Comparison of ENCODE assay signal across 8 mouse cellular contexts in the genomic region with DNA sequence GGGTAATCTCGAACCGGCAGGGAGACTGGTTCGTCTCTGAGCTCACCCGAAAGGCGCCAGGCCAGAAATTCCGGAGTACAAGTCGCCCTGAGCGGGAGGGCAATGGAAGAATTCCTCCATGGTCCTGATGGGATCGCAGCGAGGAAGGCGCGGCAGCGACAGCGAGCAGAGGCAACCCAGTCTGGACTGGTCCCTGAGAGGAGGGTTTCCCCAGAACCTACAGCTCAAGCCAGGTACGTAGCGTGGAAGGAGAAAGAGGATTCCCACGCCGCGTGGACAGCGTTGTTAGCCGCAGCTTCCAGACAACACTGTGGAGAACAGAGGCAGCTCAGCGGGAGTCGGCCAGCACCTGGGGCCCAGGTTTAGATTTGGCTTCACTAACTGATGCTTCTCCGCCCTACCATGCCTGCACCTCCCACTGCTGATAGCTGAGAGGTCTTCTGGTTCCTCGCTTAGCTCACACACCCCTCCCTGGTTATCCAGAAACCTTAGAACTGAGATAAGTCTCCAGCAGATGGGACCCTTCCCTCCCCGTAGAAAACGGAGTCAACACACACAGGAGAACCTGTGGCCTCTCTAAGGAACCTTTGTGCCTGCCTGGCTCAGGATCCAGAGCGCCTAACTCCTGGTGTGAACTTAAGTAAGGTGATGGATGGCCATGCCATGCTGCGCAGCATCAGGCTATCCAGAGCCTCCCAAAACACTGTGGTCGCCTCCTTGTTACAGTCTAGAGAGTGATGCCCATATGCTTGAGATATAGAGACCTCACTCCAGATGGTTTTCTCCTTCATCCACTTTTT. TPM values are rescaled to one million over a fixed set of nuclear protein-coding genes. Genes with fewer than 3 reads are reported as not detected.
DNase-seq lines count a peak whose midpoint lies in the region; ATAC-seq and TF ChIP-seq lines count a peak whose summit lies in the region.

No protein-coding gene starts in this region.

- peak overlapping the region; percentile 98 for H3K4me2 ChIP-seq in heart, embryonic 15.5 days
- H3K4me2 ChIP-seq in neural tube, embryonic 12.5 days (replicated peaks), result peak overlapping the region; percentile 89

- H3K27me3 ChIP-seq in kidney, adult 2 months (replicated peaks; ENCODE audit: control insufficient read depth, insufficient read depth, low read length), result no peaks in the 10 kb centered on the region; the same call in 1 of the 2 replicates
- peaks cover 28% of the 10 kb centered on the region for H3K27me3 ChIP-seq in heart, embryonic 15.5 days
- no peaks in the 10 kb centered on the region; the same call in 1 of the 2 replicates for H3K27me3 ChIP-seq in neural tube, embryonic 12.5 days (replicated peaks)

- ATAC-seq in heart, embryonic 15.5 days (replicated peaks; ENCODE audit: insufficient number of reproducible peaks, insufficient read depth, low FRiP score, low read depth), result 0 out of 2 replicates have a peak, but pooled peaks have one; percentile 43
- peak; percentile 63 for ATAC-seq in neural tube, embryonic 12.5 days (ENCODE audit: low FRiP score, low read depth)
- no peak for ATAC-seq in activated CD4-positive, CD25-positive, alpha-beta regulatory T cell, adult 4 months

- H3K9ac ChIP-seq in heart, embryonic 15.5 days, result peak overlapping the region; percentile 25; the same call in 1 of the 2 replicates
- peak overlapping the region; percentile 67 for H3K9ac ChIP-seq in neural tube, embryonic 12.5 days

- no peaks in the 10 kb centered on the region for H3K9me3 ChIP-seq in heart, embryonic 15.5 days (replicated peaks)
- H3K9me3 ChIP-seq in neural tube, embryonic 12.5 days, result no peaks in the 10 kb centered on the region

- no peak overlapping the region for H3K27ac ChIP-seq in kidney, adult 2 months (ENCODE audit: insufficient read depth, low read depth, low read length)
- no peak overlapping the region for H3K27ac ChIP-seq in heart, embryonic 15.5 days
- H3K27ac ChIP-seq in neural tube, embryonic 12.5 days, result no peak overlapping the region

- H3K4me1 ChIP-seq in kidney, adult 2 months (ENCODE audit: control insufficient read depth, insufficient read depth, low read length), result no peaks in the 10 kb centered on the region
- peaks cover 14% of the 10 kb centered on the region for H3K4me1 ChIP-seq in heart, embryonic 15.5 days (replicated peaks)
- peaks cover 7% of the 10 kb centered on the region for H3K4me1 ChIP-seq in neural tube, embryonic 12.5 days

- DNase-seq in kidney, adult 2 months, result no peak
- no peak for DNase-seq in kidney, adult 11 months
- DNase-seq in cerebellum, postnatal 10 days, result peak; percentile 64 to 68
- peak; percentile 12 to 17 for DNase-seq in left cerebral cortex, postnatal 14 days (ENCODE audit: low spot score in 2 of 2)
- no peak for DNase-seq in MN1 (ENCODE audit: low spot score)

- peak overlapping the region; percentile 12; the same call in 1 of the 2 replicates for H3K4me3 ChIP-seq in kidney, adult 2 months (ENCODE audit: insufficient read depth, low read depth, low read length)
- peak overlapping the region; percentile 60 for H3K4me3 ChIP-seq in heart, embryonic 15.5 days
- peak overlapping the region; percentile 60 for H3K4me3 ChIP-seq in neural tube, embryonic 12.5 days

- intact Hi-C loops in left cerebral cortex, postnatal 14 days (cut with DNase I), result no loop called here

- H3K36me3 ChIP-seq in kidney, adult 2 months (ENCODE audit: control insufficient read depth, insufficient read depth, low read length), result no peaks in the 10 kb centered on the region
- H3K36me3 ChIP-seq in heart, embryonic 15.5 days, result no peaks in the 10 kb centered on the region
- no peaks in the 10 kb centered on the region for H3K36me3 ChIP-seq in neural tube, embryonic 12.5 days

- TF ChIP-seq CTCF in kidney, adult 2 months (conservative IDR thresholded peaks at IDR 0.05; ENCODE audit: insufficient read depth, insufficient read length, low read depth, low read length), result no peak

- WGBS in kidney, adult 2 months, result 5% methylated on average over 30 of the region's 30 CpGs
- 5% methylated on average over 30 of the region's 30 CpGs for WGBS in heart, embryonic 15.5 days
- WGBS in neural tube, embryonic 12.5 days, result 1% methylated on average over 30 of the region's 30 CpGs

- no peak for TF ChIP-seq POLR2A in kidney, adult 2 months (IDR thresholded peaks at IDR 0.05; ENCODE audit: low read depth, low read length)

RNA-seq across cellular contexts. Expression of gene Galntl6, which starts 0.6 kb away (rescaled TPM):
- not detected in 2 replicates for polyA plus RNA-seq in kidney, adult 2 months (2012; rRNA removed)
- 0.08 and 0.24 TPM in 2 replicates for polyA plus RNA-seq in heart, embryonic 15.5 days (2015; fragmentation: Nextera tagmentation; extraction: Ambion mirVana)
- total RNA-seq in left cerebral cortex, postnatal 14 days (2021), result 10 to 100 TPM; 41.2 to 42.4 TPM
- 6.2 and 7.4 TPM in 2 replicates for polyA plus RNA-seq in neural tube, embryonic 12.5 days (2016; fragmentation: Nextera tagmentation; extraction: Ambion mirVana)
- polyA plus RNA-seq in activated CD4-positive, CD25-positive, alpha-beta regulatory T cell, adult 4 months (2017; shearing (Covaris generic)), result under 1 TPM in 1 of 2 experiments, not detected in 1; 0.09 TPM

RNA-seq across cellular contexts. Expression of gene BC030500, which starts 1.5 kb away (rescaled TPM):
- polyA plus RNA-seq in kidney, adult 2 months (2012; rRNA removed), result not detected in 2 replicates
- polyA plus RNA-seq in heart, embryonic 15.5 days (2015; fragmentation: Nextera tagmentation; extraction: Ambion mirVana), result 0.36 TPM in 1 of 2 replicates, not detected in the other
- total RNA-seq in left cerebral cortex, postnatal 14 days (2021), result 10 to 100 TPM in 1 of 2 experiments, 1 to 10 TPM in 1; 8.2 to 12.9 TPM
- 5.9 and 7.1 TPM in 2 replicates for polyA plus RNA-seq in neural tube, embryonic 12.5 days (2016; fragmentation: Nextera tagmentation; extraction: Ambion mirVana)
- not detected for polyA plus RNA-seq in activated CD4-positive, CD25-positive, alpha-beta regulatory T cell, adult 4 months (2017; shearing (Covaris generic))

Comparison
In these comparisons a context has a peak if more than half of its experiments do, and no peak if none do; other contexts are left out.
1. DNase-seq: peak in cerebellum, postnatal 10 days (2 of 2) and left cerebral cortex, postnatal 14 days (2 of 2); none in kidney, adult 2 months (single experiment), kidney, adult 11 months (single experiment) and MN1 (single experiment).
2. Peak in every context shown above with its lines, with median percentiles within 50 percentile points of each other: H3K4me3 ChIP-seq.